Mouse (Mus musculus) hindbrain, embryonic 16.5 days (tissue): Measurements from ENCODE around the gene Hist1h2ai. TPM values are rescaled to one million over a fixed set of nuclear protein-coding genes. Genes with fewer than 3 reads are reported as not detected.
"Not testable (repeated sequence)": the region's sequence is repeated elsewhere in the genome, so short reads cannot be mapped to it uniquely, and the experiment has no call there.

Source experiments
- ATAC-seq: fragments of 200-750 bp; cut with Nextera tagmentation; 2 replicates; pipeline ENCODE4 v1.8.0; 2017; ENCODE audit warnings: moderate TSS enrichment, moderate library complexity
- H3K27ac ChIP-seq: fragments of 300-500 bp; sonication (generic); 2 replicates; pipeline ENCODE4 v1.5.1; 2014; ENCODE audit warnings: low read depth, mild to moderate bottlenecking, control low read depth, low read length, moderate library complexity
- H3K27me3 ChIP-seq: fragments of 300-500 bp; sonication (generic); replicated peaks from 2 replicates; pipeline ENCODE4 v1.6.1; 2014; ENCODE audit warnings: low read length; ENCODE audit not compliant: control insufficient read depth, insufficient read depth
- H3K36me3 ChIP-seq: fragments of 300-500 bp; sonication (generic); 2 replicates; pipeline ENCODE4 v1.6.1; 2014; ENCODE audit warnings: mild to moderate bottlenecking, low read length, moderate library complexity, mixed read lengths; ENCODE audit not compliant: control insufficient read depth, insufficient read depth
- H3K4me1 ChIP-seq: fragments of 300-500 bp; sonication (generic); 2 replicates; pipeline ENCODE4 v1.6.1; 2014; ENCODE audit warnings: low read depth, low read length; ENCODE audit not compliant: control insufficient read depth, insufficient read depth
- H3K4me2 ChIP-seq: fragments of 300-500 bp; sonication (generic); 2 replicates; pipeline ENCODE4 v1.6.1; 2014; ENCODE audit warnings: mild to moderate bottlenecking, low read length, control low read depth, moderate library complexity
- H3K4me3 ChIP-seq: fragments of 300-500 bp; sonication (generic); 2 replicates; pipeline ENCODE4 v1.5.1; 2014; ENCODE audit warnings: mild to moderate bottlenecking, low read length, control low read depth, moderate library complexity
- H3K9ac ChIP-seq: fragments of 300-500 bp; sonication (generic); 2 replicates; pipeline ENCODE4 v1.6.1; 2014; ENCODE audit warnings: low read depth, mild to moderate bottlenecking, control low read depth, low read length, moderate library complexity
- H3K9me3 ChIP-seq: fragments of 300-500 bp; sonication (generic); 2 replicates; pipeline ENCODE4 v1.6.1; 2014; ENCODE audit warnings: mild to moderate bottlenecking, low read length, moderate library complexity; ENCODE audit not compliant: control insufficient read depth
- WGBS: fragments of 180-500 bp; shearing (Covaris S2); extraction: QIAGEN DNeasy Blood & Tissue Kit; methylation state at CpG from one replicate; pipeline ENCODE4 v1.1.7; 2014; 5-methylcytosine and 5-hydroxymethylcytosine counted together
- polyA plus RNA-seq: library from polyadenylated mRNA; unstranded; fragments of >200 nt; fragmentation: Nextera tagmentation; extraction: Ambion mirVana; gene quantifications from 2 replicates; pipeline ENCODE4 v1.2.1, GENCODE M21; 2015

Gene Hist1h2ai
- polyA plus RNA-seq, 1 experiment from 2014 or later: 5.1 TPM

DNA sequence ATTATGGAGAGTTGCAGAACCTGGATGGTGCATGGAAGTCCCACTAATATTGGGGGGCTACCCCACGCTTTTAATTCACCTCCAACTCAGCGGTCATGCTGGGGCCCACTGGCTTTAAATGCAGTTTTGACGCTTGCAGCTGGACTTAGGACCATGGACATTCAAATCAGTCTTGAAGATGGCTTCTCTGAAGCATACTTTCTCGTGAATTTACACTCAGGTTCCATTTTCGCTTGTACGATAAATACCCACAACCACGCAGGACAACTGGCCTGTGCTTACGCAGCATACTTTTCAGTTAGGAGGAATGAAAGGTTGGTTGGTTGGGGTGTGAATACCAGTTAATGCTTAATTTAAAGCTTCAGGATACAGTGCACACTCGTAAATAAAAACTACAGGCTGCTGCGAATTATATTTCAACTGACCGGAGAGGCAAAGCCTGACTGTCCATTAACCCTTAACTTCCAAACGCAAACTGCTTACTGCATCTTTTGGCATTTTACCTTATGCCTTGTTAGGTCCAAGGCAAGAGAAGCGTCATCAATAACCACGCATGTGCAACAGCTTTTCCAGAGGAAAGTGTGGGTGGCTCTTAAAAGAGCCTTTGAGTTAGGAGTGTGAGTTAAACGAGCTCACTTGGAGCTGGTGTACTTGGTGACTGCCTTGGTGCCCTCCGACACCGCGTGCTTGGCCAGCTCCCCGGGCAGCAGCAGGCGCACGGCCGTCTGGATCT is 925 bp upstream of the Hist1h2ai start:
- H3K9ac ChIP-seq: peak overlapping the region; percentile 28
- H3K36me3 ChIP-seq: no peaks in the 10 kb centered on the region
- peak overlapping the region; percentile 45 for H3K4me3 ChIP-seq
- H3K27ac ChIP-seq: peak overlapping the region; percentile 48; the same call in 1 of the 2 replicates
- peak overlapping the region; percentile 94 for H3K4me2 ChIP-seq
- H3K27me3 ChIP-seq: no peaks in the 10 kb centered on the region
- H3K9me3 ChIP-seq: no peaks in the 10 kb centered on the region
- under 1% methylated on average over 19 of the region's 22 CpGs for WGBS
- ATAC-seq: no peak
- peaks cover 24% of the 10 kb centered on the region for H3K4me1 ChIP-seq

DNA sequence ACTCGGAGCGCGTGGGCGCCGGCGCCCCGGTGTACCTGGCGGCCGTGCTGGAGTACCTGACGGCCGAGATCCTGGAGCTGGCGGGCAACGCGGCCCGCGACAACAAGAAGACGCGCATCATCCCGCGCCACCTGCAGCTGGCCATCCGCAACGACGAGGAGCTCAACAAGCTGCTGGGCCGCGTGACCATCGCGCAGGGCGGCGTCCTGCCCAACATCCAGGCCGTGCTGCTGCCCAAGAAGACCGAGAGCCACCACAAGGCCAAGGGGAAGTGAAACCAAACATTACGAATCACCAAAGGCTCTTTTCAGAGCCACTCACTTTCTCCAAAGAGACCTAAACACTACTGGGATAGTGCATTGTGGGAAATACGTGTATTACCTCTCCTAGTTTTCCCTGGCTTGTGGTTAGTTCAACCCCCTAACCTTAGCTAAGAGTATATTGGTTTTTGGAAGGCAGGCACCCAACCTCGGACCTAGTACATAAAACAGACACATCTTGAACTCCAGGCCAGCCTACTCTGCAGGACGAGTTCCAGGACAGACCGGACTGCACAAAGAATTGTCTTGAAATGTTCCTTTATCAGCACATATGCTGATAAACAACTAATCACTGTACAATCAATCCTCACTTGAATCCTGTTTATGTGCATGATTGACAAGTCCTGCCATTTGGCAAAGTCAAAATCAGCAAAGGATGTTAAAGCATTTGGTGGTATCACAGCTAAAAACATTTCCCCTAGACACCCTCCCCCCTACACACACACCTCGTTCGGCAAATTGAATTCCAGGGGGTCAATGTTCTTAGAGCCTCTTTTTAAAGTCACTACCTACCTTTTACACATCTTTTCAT is 544 bp downstream of the Hist1h2ai start:
- H3K27ac ChIP-seq: peak overlapping the region; percentile 88
- peak overlapping the region; percentile 94 for H3K4me2 ChIP-seq
- H3K4me3 ChIP-seq: peak overlapping the region; percentile 45
- not testable (repeated sequence) for H3K36me3 ChIP-seq, H3K9me3 ChIP-seq, H3K27me3 ChIP-seq, ATAC-seq
- WGBS: 0% methylated on average over 9 of the region's 38 CpGs
- peaks cover 28% of the 10 kb centered on the region for H3K4me1 ChIP-seq
- peak overlapping the region; percentile 63 for H3K9ac ChIP-seq

DNA sequence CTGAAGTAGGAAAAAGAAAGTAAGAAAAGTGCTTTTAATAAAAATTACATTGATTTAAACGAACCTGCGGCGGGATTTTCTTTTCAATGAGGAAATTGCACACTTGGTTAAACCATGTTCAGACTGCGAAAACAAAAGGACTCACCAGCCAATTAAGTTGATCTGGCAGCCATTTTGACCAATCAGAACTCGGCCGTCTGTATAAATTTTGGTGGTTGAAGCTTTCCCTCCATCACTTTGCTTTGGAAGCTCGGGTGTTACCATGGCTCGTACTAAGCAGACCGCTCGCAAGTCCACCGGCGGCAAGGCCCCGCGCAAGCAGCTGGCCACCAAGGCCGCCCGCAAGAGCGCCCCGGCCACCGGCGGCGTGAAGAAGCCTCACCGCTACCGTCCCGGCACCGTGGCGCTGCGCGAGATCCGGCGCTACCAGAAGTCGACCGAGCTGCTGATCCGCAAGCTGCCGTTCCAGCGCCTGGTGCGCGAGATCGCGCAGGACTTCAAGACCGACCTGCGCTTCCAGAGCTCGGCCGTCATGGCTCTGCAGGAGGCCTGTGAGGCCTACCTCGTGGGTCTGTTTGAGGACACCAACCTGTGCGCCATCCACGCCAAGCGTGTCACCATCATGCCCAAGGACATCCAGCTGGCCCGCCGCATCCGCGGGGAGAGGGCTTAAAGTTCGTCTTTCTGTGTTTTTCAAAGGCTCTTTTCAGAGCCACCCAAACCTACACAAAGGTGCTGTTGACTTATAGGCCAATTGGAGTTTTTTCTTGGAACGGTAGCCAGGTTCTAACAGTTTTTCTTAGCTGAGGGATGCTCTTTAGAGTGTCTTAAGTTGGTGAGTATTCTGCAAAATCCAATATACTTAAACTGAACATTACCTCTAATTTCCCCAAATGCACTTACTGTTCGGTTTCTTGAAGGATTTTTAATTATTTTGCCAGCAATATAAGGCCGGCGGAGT is 1.5 kb downstream of the Hist1h2ai start, which contains the start of gene Hist1h3h:
Gene Hist1h3h (plus strand): TSS at position 263 of the 961 bp plus-strand sequence.
- not testable (repeated sequence) for H3K36me3 ChIP-seq, H3K27me3 ChIP-seq, H3K9me3 ChIP-seq
- Histone ChIP-seq H3K9ac (peak within 1 kb of the TSS; percentile 63), H3K4me2 (peak within 1 kb of the TSS; percentile 94), H3K27ac (peak within 1 kb of the TSS; percentile 88), H3K4me1 (peaks cover 28% of the 10 kb centered on the region), H3K4me3 (peak within 1 kb of the TSS; percentile 45)
- WGBS: under 1% methylated on average over 25 of the region's 56 CpGs
- peak; percentile 57 for ATAC-seq

DNA sequence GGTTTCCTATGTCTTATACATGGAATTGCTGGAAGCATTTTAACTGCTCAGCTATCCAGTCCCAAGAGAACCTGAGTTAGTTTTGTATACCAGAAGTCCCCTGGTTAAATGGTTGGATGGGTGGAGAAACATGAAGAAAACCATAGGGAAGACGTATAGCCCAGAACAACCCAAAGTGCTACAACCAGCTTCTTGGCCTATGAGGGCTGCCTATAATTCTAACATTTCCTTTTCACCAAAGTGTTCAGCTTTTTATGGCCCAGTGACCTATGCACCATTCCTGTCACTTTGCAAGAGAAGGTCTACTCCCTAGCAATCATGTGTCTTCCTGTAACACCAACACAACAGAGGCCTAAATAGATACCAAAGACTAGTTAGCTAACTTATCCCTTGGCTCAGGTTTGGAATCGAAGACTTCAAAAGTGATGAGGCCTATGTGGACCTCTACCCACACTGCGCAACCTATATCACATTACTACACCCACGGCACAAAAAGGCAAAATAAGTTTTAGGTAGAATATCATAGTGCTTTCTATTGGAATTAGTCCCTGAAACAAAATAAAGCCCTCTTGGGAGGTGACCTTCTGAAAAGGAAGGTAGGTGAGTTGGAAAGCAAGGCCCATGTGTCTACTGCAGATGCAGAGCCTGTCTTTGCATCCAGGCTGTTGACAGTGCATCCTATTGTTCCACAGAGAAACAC is 2.3 kb downstream of the Hist1h2ai start:
- Histone ChIP-seq H3K27ac (no peak overlapping the region), H3K9ac (peak overlapping the region; percentile 58), H3K4me3 (peak overlapping the region; percentile 41), H3K36me3 (no peaks in the 10 kb centered on the region), H3K4me2 (peak overlapping the region; percentile 67), H3K27me3 (no peaks in the 10 kb centered on the region), H3K4me1 (peaks cover 28% of the 10 kb centered on the region), H3K9me3 (no peaks in the 10 kb centered on the region)
- 60% methylated on average over 4 of the region's 4 CpGs for WGBS
- no peak for ATAC-seq

DNA sequence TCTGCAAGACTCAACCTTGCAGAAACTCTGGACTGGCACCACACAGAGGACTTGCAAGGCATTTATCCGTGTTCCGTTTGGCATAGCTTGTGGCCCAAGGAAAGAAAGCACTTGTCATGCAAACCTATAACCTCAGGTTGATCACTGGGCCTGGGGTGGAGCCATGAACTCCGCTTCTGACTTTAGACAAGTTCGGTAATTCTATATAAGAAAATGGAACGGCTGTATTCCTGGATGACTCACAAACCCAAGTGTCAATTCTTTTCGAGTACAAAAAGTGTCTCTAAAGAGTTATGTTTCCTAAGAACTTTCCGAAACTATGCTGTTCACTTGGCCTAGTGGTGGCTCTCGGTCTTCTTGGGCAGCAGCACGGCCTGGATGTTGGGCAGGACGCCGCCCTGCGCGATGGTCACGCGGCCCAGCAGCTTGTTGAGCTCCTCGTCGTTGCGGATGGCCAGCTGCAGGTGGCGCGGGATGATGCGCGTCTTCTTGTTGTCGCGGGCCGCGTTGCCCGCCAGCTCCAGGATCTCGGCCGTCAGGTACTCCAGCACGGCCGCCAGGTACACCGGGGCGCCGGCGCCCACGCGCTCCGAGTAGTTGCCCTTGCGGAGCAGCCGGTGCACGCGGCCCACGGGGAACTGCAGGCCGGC is 5.0 kb downstream of the Hist1h2ai start:
- H3K4me2 ChIP-seq: peak overlapping the region; percentile 70
- H3K36me3 ChIP-seq, ATAC-seq, H3K9me3 ChIP-seq, H3K27me3 ChIP-seq: not testable (repeated sequence)
- H3K9ac ChIP-seq: peak overlapping the region; percentile 48; the same call in 1 of the 2 replicates
- peak overlapping the region; percentile 54; the same call in 1 of the 2 replicates for H3K27ac ChIP-seq
- peaks cover 20% of the 10 kb centered on the region for H3K4me1 ChIP-seq
- 2% methylated on average over 16 of the region's 44 CpGs for WGBS
- H3K4me3 ChIP-seq: peak overlapping the region; percentile 45

DNA sequence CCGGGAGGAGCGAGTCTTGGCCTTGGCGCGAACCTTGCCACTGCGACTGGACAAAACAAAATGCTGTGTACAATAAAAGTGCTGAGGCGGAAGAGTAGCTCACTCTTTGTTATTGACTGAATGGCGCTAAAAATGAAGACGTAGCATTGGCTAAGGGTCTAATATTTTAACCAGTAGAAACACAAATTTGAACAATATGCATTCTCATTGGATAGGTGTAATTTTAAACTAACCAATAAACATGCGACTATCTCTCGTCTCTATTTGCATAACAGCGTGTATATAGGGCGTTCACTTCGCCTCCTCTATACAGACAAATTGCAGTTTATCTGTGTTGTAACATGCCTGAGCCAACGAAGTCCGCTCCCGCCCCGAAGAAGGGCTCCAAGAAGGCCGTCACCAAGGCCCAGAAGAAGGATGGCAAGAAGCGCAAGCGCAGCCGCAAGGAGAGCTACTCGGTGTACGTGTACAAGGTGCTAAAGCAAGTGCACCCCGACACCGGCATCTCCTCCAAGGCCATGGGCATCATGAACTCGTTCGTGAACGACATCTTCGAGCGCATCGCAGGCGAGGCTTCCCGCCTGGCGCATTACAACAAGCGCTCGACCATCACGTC is 5.6 kb downstream of the Hist1h2ai start, which contains the start of gene Hist1h2bm:
Gene Hist1h2bm (plus strand): TSS at position 288 of the 616 bp plus-strand sequence.
- peaks cover 18% of the 10 kb centered on the region for H3K4me1 ChIP-seq
- ATAC-seq: peak; percentile 98
- H3K36me3 ChIP-seq, H3K27me3 ChIP-seq, H3K9me3 ChIP-seq: not testable (repeated sequence)
- H3K27ac ChIP-seq: peak within 1 kb of the TSS; percentile 81
- peak within 1 kb of the TSS; percentile 59 for H3K9ac ChIP-seq
- peak within 1 kb of the TSS; percentile 70 for H3K4me2 ChIP-seq
- 0% methylated on average over 31 of the region's 37 CpGs for WGBS
- peak within 1 kb of the TSS; percentile 45 for H3K4me3 ChIP-seq

DNA sequence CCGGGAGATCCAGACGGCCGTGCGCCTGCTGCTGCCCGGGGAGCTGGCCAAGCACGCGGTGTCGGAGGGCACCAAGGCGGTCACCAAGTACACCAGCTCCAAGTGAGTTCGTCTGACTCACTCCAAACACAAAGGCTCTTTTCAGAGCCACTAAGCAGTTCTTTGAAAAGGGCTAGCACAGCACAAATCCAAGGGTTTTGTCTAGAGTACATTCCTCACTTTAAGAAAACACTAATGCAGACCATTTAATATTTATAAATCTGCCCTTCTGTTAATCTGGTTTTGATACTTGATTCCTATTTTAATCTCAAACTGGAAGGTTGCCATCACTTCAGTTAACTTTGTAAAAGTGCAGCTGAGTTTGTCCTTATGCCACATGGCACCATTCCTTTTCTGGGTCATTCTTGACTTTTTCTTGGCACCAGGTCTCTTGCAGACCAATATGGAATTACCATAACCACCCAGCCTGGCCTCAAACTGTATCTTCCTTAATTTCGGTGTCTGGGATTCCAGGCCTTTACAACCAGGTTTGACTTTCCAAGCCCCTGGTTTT is 6.2 kb downstream of the Hist1h2ai start:
- H3K27me3 ChIP-seq: no peaks in the 10 kb centered on the region
- ATAC-seq: peak; percentile 19; the same call in 1 of the 2 replicates
- no peaks in the 10 kb centered on the region for H3K9me3 ChIP-seq
- peak overlapping the region; percentile 45 for H3K4me3 ChIP-seq
- peak overlapping the region; percentile 59 for H3K9ac ChIP-seq
- H3K36me3 ChIP-seq: no peaks in the 10 kb centered on the region
- H3K4me2 ChIP-seq: peak overlapping the region; percentile 70
- WGBS: 4% methylated on average over 6 of the region's 11 CpGs
- H3K4me1 ChIP-seq: peaks cover 15% of the 10 kb centered on the region
- H3K27ac ChIP-seq: peak overlapping the region; percentile 81
